Mouse (Mus musculus) neural tube, embryonic 12.5 days (tissue): ENCODE results near the gene Lenep. TPM values are rescaled to one million over a fixed set of nuclear protein-coding genes. Genes with fewer than 3 reads are reported as not detected.

Experiments
- ATAC-seq: fragments of 200-750 bp; cut with Nextera tagmentation; 2 replicates; pipeline ENCODE4 v1.8.0; 2017; ENCODE audit warnings: low read depth, mild to moderate bottlenecking, moderate TSS enrichment, moderate library complexity; ENCODE audit not compliant: low FRiP score
- H3K27ac ChIP-seq: fragments of 300-500 bp; sonication (generic); 2 replicates; pipeline ENCODE4 v1.5.1; 2016
- H3K27me3 ChIP-seq: fragments of 300-500 bp; sonication (generic); replicated peaks from 2 replicates; pipeline ENCODE4 v1.6.1; 2016; ENCODE audit warnings: mild to moderate bottlenecking
- H3K36me3 ChIP-seq: fragments of 300-500 bp; sonication (generic); 2 replicates; pipeline ENCODE4 v1.6.1; 2016; ENCODE audit warnings: mild to moderate bottlenecking
- H3K4me1 ChIP-seq: fragments of 300-500 bp; sonication (generic); 2 replicates; pipeline ENCODE4 v1.6.1; 2016
- H3K4me2 ChIP-seq: fragments of 300-500 bp; sonication (generic); replicated peaks from 2 replicates; pipeline ENCODE4 v1.6.1; 2016; ENCODE audit warnings: mild to moderate bottlenecking
- H3K4me3 ChIP-seq: fragments of 300-500 bp; sonication (generic); 2 replicates; pipeline ENCODE4 v1.5.1; 2016
- H3K9ac ChIP-seq: fragments of 300-500 bp; sonication (generic); 2 replicates; pipeline ENCODE4 v1.6.1; 2016; ENCODE audit warnings: mild to moderate bottlenecking
- H3K9me3 ChIP-seq: fragments of 300-500 bp; sonication (generic); 2 replicates; pipeline ENCODE4 v1.6.1; 2016; ENCODE audit warnings: mild to moderate bottlenecking
- WGBS: fragments of 180-500 bp; shearing (Covaris S2); methylation state at CpG from one replicate; pipeline ENCODE4 v1.1.7; 2016; 5-methylcytosine and 5-hydroxymethylcytosine counted together
- polyA plus RNA-seq: library from polyadenylated mRNA; unstranded; fragments of >200 nt; fragmentation: Nextera tagmentation; extraction: Ambion mirVana; gene quantifications from 2 replicates; pipeline ENCODE4 v1.2.1, GENCODE M21; 2016

Lenep gene
- polyA plus RNA-seq = 0.37 and 0.46 TPM in 2 replicates

- Histone ChIP-seq H3K36me3 (peaks cover 42% of the 10 kb centered on the region), H3K9ac (no peak within 1 kb of the TSS), H3K27ac (no peak within 1 kb of the TSS), H3K9me3 (no peaks in the 10 kb centered on the region), H3K4me1 (no peaks in the 10 kb centered on the region), H3K4me2 (no peak within 1 kb of the TSS), H3K27me3 (no peaks in the 10 kb centered on the region), H3K4me3 (no peak within 1 kb of the TSS)
- no peak for ATAC-seq
- WGBS = 86% methylated on average over 5 of the region's 5 CpGs
Measured at GRCm38 (mm10) chr3:89402693-89403092, at the start of gene Lenep. TSS of gene Lenep (minus strand) at chr3:89402793.

GRCm38 (mm10) chr3:89451916-89452315 lies 49.3 kb upstream of the Lenep start:
- no peak overlapping the region for H3K4me3 ChIP-seq
- ATAC-seq = no peak
- no peak overlapping the region for H3K4me2 ChIP-seq
- no peaks in the 10 kb centered on the region for H3K9me3 ChIP-seq
- peaks cover 4% of the 10 kb centered on the region; the same call in 1 of the 2 replicates for H3K4me1 ChIP-seq
- H3K36me3 ChIP-seq = no peaks in the 10 kb centered on the region
- 83% methylated on average over 1 of the region's 1 CpGs for WGBS
- no peak overlapping the region for H3K9ac ChIP-seq
- no peak overlapping the region for H3K27ac ChIP-seq
- no peaks in the 10 kb centered on the region for H3K27me3 ChIP-seq

GRCm38 (mm10) chr3:89449541-89449940 lies 46.9 kb upstream of the Lenep start:
- H3K27me3 ChIP-seq = no peaks in the 10 kb centered on the region
- no peaks in the 10 kb centered on the region for H3K9me3 ChIP-seq
- H3K4me2 ChIP-seq = no peak overlapping the region
- peaks cover 11% of the 10 kb centered on the region for H3K36me3 ChIP-seq
- ATAC-seq = peak; percentile 69
- no peaks in the 10 kb centered on the region for H3K4me1 ChIP-seq
- 35% methylated on average over 7 of the region's 7 CpGs for WGBS
- H3K9ac ChIP-seq = no peak overlapping the region
- no peak overlapping the region for H3K4me3 ChIP-seq
- no peak overlapping the region for H3K27ac ChIP-seq

GRCm38 (mm10) chr3:89448720-89449537 lies 46.3 kb upstream of the Lenep start:
- Histone ChIP-seq H3K4me1 (no peaks in the 10 kb centered on the region), H3K4me2 (no peak overlapping the region), H3K27ac (no peak overlapping the region), H3K27me3 (no peaks in the 10 kb centered on the region), H3K36me3 (peaks cover 11% of the 10 kb centered on the region), H3K9ac (no peak overlapping the region), H3K4me3 (no peak overlapping the region), H3K9me3 (no peaks in the 10 kb centered on the region)
- WGBS = 78% methylated on average over 13 of the region's 13 CpGs
- ATAC-seq = no peak

GRCm38 (mm10) chr3:89440691-89441090 lies 38.1 kb upstream of the Lenep start:
- Histone ChIP-seq H3K27ac (no peak overlapping the region), H3K27me3 (no peaks in the 10 kb centered on the region), H3K36me3 (peaks cover 3% of the 10 kb centered on the region; the same call in 1 of the 2 replicates), H3K4me2 (no peak overlapping the region), H3K9me3 (no peaks in the 10 kb centered on the region), H3K4me3 (no peak overlapping the region), H3K9ac (no peak overlapping the region), H3K4me1 (peaks cover 17% of the 10 kb centered on the region; the same call in 1 of the 2 replicates)
- 95% methylated on average over 2 of the region's 2 CpGs for WGBS
- ATAC-seq = no peak

- Histone ChIP-seq H3K9me3 (no peaks in the 10 kb centered on the region), H3K27ac (no peak overlapping the region), H3K4me2 (peak overlapping the region; percentile 56), H3K9ac (peak overlapping the region; percentile 26; the same call in 1 of the 2 replicates), H3K4me3 (peak overlapping the region; percentile 29; the same call in 1 of the 2 replicates), H3K4me1 (peaks cover 17% of the 10 kb centered on the region; the same call in 1 of the 2 replicates), H3K36me3 (peaks cover 29% of the 10 kb centered on the region), H3K27me3 (no peaks in the 10 kb centered on the region)
- WGBS = 24% methylated on average over 5 of the region's 5 CpGs
- ATAC-seq = no peak
Measured at GRCm38 (mm10) chr3:89437269-89437668, 34.7 kb upstream of the Lenep start.

GRCm38 (mm10) chr3:89436176-89437113 lies 33.9 kb upstream of the Lenep start, which contains the start of gene Pbxip1:
TSS of gene Pbxip1 (plus strand) at chr3:89436706.
- Histone ChIP-seq H3K4me3 (peak within 1 kb of the TSS; percentile 29), H3K9ac (peak within 1 kb of the TSS; percentile 26), H3K4me1 (peaks cover 17% of the 10 kb centered on the region), H3K36me3 (peaks cover 31% of the 10 kb centered on the region), H3K27ac (no peak within 1 kb of the TSS), H3K9me3 (no peaks in the 10 kb centered on the region), H3K27me3 (no peaks in the 10 kb centered on the region), H3K4me2 (peak within 1 kb of the TSS; percentile 56)
- peak; percentile 37; the same call in 1 of the 2 replicates for ATAC-seq
- WGBS = 5% methylated on average over 16 of the region's 16 CpGs

- no peak overlapping the region for H3K9ac ChIP-seq
- no peak for ATAC-seq
- no peaks in the 10 kb centered on the region for H3K27me3 ChIP-seq
- H3K4me1 ChIP-seq = peaks cover 28% of the 10 kb centered on the region
- H3K4me3 ChIP-seq = no peak overlapping the region
- H3K27ac ChIP-seq = no peak overlapping the region
- H3K4me2 ChIP-seq = no peak overlapping the region
- peaks cover 31% of the 10 kb centered on the region for H3K36me3 ChIP-seq
- WGBS = 72% methylated on average over 7 of the region's 7 CpGs
- no peaks in the 10 kb centered on the region for H3K9me3 ChIP-seq
Measured at GRCm38 (mm10) chr3:89435041-89435440, 32.4 kb upstream of the Lenep start.

- Histone ChIP-seq H3K36me3 (peaks cover 31% of the 10 kb centered on the region), H3K27me3 (no peaks in the 10 kb centered on the region), H3K27ac (no peak overlapping the region), H3K4me3 (no peak overlapping the region), H3K4me1 (peaks cover 28% of the 10 kb centered on the region), H3K4me2 (no peak overlapping the region), H3K9ac (no peak overlapping the region), H3K9me3 (no peaks in the 10 kb centered on the region)
- 83% methylated on average over 11 of the region's 11 CpGs for WGBS
- no peak for ATAC-seq
Measured at GRCm38 (mm10) chr3:89434532-89434931, 31.9 kb upstream of the Lenep start.

- peaks cover 31% of the 10 kb centered on the region for H3K36me3 ChIP-seq
- no peak overlapping the region for H3K27ac ChIP-seq
- H3K4me2 ChIP-seq = no peak overlapping the region
- no peak overlapping the region for H3K9ac ChIP-seq
- WGBS = 92% methylated on average over 8 of the region's 8 CpGs
- H3K4me1 ChIP-seq = peaks cover 28% of the 10 kb centered on the region
- H3K27me3 ChIP-seq = no peaks in the 10 kb centered on the region
- no peak for ATAC-seq
- no peak overlapping the region for H3K4me3 ChIP-seq
- H3K9me3 ChIP-seq = no peaks in the 10 kb centered on the region
Measured at GRCm38 (mm10) chr3:89432606-89433005, 30.0 kb upstream of the Lenep start.

- H3K9ac ChIP-seq = peak within 1 kb of the TSS; percentile 95
- peak; percentile 97 for ATAC-seq
- peaks cover 11% of the 10 kb centered on the region for H3K4me1 ChIP-seq
- H3K9me3 ChIP-seq = no peaks in the 10 kb centered on the region
- peak within 1 kb of the TSS; percentile 99 for H3K4me3 ChIP-seq
- peaks cover 46% of the 10 kb centered on the region for H3K36me3 ChIP-seq
- H3K4me2 ChIP-seq = peak within 1 kb of the TSS; percentile 91
- no peaks in the 10 kb centered on the region for H3K27me3 ChIP-seq
- H3K27ac ChIP-seq = peak within 1 kb of the TSS; percentile 69
- 2% methylated on average over 67 of the region's 68 CpGs for WGBS
Measured at GRCm38 (mm10) chr3:89430171-89431159, 27.9 kb upstream of the Lenep start, which contains the start of gene Pygo2. TSS of gene Pygo2 (plus strand) at chr3:89430214.
